Mouse (Mus musculus) lung, embryonic 15.5 days (tissue): Measurements from ENCODE around the gene Bysl. TPM values are rescaled to one million over a fixed set of nuclear protein-coding genes. Genes with fewer than 3 reads are reported as not detected.

Source experiments
- ATAC-seq: fragments of 200-750 bp; cut with Nextera tagmentation; 2 replicates; pipeline ENCODE4 v1.8.0; 2017; ENCODE audit warnings: moderate number of reproducible peaks, borderline replicate concordance; ENCODE audit not compliant: low FRiP score, low TSS enrichment; ENCODE audit errors: extremely low read depth
- H3K27ac ChIP-seq: fragments of 300-500 bp; sonication (generic); 2 replicates; pipeline ENCODE4 v1.5.1; 2015; ENCODE audit warnings: moderate library complexity, mild to moderate bottlenecking, inconsistent platforms
- H3K27me3 ChIP-seq: fragments of 300-500 bp; sonication (generic); 2 replicates; pipeline ENCODE4 v1.6.1; 2015; ENCODE audit warnings: inconsistent platforms
- H3K36me3 ChIP-seq: fragments of 300-500 bp; sonication (generic); 2 replicates; pipeline ENCODE4 v1.6.1; 2015; ENCODE audit warnings: inconsistent platforms
- H3K4me1 ChIP-seq: fragments of 300-500 bp; sonication (generic); 2 replicates; pipeline ENCODE4 v1.6.1; 2015; ENCODE audit warnings: inconsistent platforms
- H3K4me2 ChIP-seq: fragments of 300-500 bp; sonication (generic); 2 replicates; pipeline ENCODE4 v1.6.1; 2015; ENCODE audit warnings: inconsistent platforms, mild to moderate bottlenecking, moderate library complexity
- H3K4me3 ChIP-seq: fragments of 300-500 bp; sonication (generic); 2 replicates; pipeline ENCODE4 v1.5.1; 2015; ENCODE audit warnings: mild to moderate bottlenecking, inconsistent platforms
- H3K9ac ChIP-seq: fragments of 300-500 bp; sonication (generic); 2 replicates; pipeline ENCODE4 v1.6.1; 2015; ENCODE audit warnings: inconsistent platforms
- H3K9me3 ChIP-seq: fragments of 300-500 bp; sonication (generic); 2 replicates; pipeline ENCODE4 v1.6.1; 2016; ENCODE audit warnings: inconsistent platforms
- WGBS: fragments of 180-500 bp; shearing (Covaris S2); methylation state at CpG from one replicate; pipeline ENCODE4 v1.1.7; 2015; 5-methylcytosine and 5-hydroxymethylcytosine counted together
- polyA plus RNA-seq: library from polyadenylated mRNA; unstranded; fragments of >200 nt; fragmentation: Nextera tagmentation; extraction: Ambion mirVana; gene quantifications from 2 replicates; pipeline ENCODE4 v1.2.1, GENCODE M21; 2015

Bysl gene
- polyA plus RNA-seq, 1 experiment from 2014 or later: 21.9 TPM

DNA sequence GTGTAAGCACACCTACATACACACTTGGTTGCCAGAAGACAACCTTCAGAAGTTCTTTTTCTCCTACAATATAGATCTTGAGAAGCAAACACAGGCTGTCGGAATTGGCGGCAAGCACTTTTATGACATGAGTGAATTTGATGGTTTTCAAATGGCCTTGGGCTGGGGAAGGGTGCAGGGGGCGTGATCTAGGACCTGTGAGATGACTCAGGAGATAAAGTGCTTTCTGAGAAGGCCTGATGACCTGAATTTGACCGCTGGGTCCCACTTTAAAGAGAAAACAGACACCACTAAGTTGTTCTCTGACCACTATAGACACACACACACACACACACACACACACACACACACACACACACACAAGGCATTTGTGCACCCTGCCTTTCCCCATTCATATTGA lies 30.3 kb downstream of the Bysl start:
- WGBS: 82% methylated on average over 4 of the region's 4 CpGs
- ATAC-seq: no peak
- H3K9me3 ChIP-seq: no peaks in the 10 kb centered on the region

DNA sequence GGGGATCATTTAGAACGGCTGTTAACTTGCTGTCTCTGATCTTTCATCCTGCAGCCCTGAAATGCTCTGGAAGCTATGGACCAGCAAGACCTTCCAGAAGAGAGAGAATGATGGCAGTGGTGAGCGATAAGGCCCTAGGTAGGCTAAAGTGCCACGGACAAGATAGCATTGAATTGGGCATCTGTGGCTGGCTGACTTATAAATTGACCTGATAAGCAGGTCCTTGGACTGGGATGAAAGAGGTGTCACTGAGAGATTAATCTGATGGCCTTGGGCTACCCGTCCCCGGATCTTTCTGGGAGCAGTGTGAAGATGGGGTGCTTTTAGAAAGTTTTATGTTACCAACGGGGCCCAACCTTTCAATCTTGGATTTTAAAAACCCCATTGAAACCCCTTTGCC lies 32.6 kb downstream of the Bysl start:
- Histone ChIP-seq H3K27me3 (no peaks in the 10 kb centered on the region), H3K27ac (no peak overlapping the region), H3K4me1 (peaks cover 12% of the 10 kb centered on the region; the same call in 1 of the 2 replicates), H3K4me2 (no peak overlapping the region), H3K9ac (no peak overlapping the region), H3K4me3 (no peak overlapping the region), H3K9me3 (no peaks in the 10 kb centered on the region), H3K36me3 (no peaks in the 10 kb centered on the region)
- WGBS: 75% methylated on average over 6 of the region's 6 CpGs
- ATAC-seq: no peak

More for the DNA sequence above, 30.3 kb downstream of the Bysl start:
- Histone ChIP-seq H3K9ac (no peak overlapping the region), H3K4me1 (no peaks in the 10 kb centered on the region), H3K4me2 (no peak overlapping the region), H3K27me3 (no peaks in the 10 kb centered on the region), H3K4me3 (no peak overlapping the region), H3K27ac (no peak overlapping the region), H3K36me3 (no peaks in the 10 kb centered on the region)

DNA sequence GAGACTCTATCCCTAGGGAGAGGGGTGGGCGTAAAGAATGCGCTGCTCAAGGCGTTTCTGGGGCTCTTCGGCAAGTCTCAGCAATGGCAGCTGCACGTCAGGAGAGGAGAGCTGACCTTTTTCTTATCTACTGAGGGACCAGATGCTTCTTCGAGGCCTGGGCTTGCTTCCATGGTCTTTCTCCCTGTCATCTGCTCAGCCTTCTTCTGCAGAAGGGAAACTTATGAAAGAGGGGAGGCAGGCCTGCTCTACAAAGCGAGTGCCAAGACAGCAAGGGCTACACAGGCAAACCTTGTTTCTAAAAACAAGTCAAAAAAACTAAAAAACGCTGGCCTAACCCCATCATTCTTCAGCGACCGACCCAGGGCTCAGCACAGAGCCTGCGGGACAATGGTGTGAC lies 36.5 kb downstream of the Bysl start:
- 50% methylated on average over 11 of the region's 11 CpGs for WGBS
- Histone ChIP-seq H3K4me3 (no peak overlapping the region), H3K36me3 (no peaks in the 10 kb centered on the region), H3K4me1 (peaks cover 12% of the 10 kb centered on the region; the same call in 1 of the 2 replicates), H3K27me3 (no peaks in the 10 kb centered on the region), H3K4me2 (no peak overlapping the region), H3K9me3 (no peaks in the 10 kb centered on the region), H3K9ac (no peak overlapping the region), H3K27ac (peak overlapping the region; percentile 92)
- ATAC-seq: no peak

DNA sequence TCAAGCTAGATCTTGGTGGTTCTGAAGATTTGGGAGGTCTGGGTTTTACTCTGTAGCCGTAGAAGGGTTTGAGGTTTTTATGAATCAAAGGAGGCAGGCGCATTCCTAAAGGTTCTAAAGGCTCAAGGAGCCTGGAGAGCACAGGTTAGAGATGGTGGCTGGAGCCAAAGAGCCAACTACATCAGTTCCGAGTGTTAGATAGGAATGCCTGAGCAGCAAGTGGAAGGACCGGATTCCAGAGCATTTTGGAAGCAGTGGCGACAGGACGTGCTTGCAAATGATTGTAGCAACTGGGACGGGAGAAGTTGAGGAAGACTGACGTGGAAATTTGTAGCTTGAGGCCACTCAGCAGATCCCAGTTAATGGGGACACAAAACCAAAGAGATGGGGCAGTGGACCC lies 37.3 kb downstream of the Bysl start:
- WGBS: 48% methylated on average over 8 of the region's 8 CpGs
- Histone ChIP-seq H3K9ac (no peak overlapping the region), H3K9me3 (no peaks in the 10 kb centered on the region), H3K36me3 (no peaks in the 10 kb centered on the region), H3K4me1 (peaks cover 12% of the 10 kb centered on the region; the same call in 1 of the 2 replicates), H3K27ac (peak overlapping the region; percentile 92), H3K27me3 (no peaks in the 10 kb centered on the region), H3K4me3 (no peak overlapping the region), H3K4me2 (peak overlapping the region; percentile 32; the same call in 1 of the 2 replicates)
- ATAC-seq: no peak

DNA sequence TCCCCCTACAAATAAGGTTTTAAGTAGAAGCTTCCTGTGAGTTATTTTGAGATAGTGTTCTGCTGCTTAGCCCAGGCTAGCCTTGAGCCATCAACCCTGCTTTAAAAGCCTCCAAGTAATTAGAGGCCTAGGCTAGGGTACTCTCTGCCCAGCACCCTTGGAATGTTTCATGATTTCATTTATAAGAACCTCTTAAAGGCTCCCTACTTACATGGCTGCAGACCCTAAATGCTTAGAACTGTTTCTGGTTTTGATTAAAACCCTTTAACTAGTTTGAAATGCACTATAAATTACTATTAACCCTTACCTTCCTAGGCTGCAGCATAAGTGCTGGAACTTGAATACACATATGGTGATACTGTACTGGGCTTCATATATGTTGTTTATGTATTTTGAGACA lies 38.9 kb downstream of the Bysl start:
- Histone ChIP-seq H3K4me1 (peaks cover 12% of the 10 kb centered on the region; the same call in 1 of the 2 replicates), H3K9ac (no peak overlapping the region), H3K36me3 (no peaks in the 10 kb centered on the region), H3K9me3 (no peaks in the 10 kb centered on the region), H3K27me3 (no peaks in the 10 kb centered on the region), H3K27ac (no peak overlapping the region), H3K4me2 (no peak overlapping the region), H3K4me3 (no peak overlapping the region)
- ATAC-seq: no peak

DNA sequence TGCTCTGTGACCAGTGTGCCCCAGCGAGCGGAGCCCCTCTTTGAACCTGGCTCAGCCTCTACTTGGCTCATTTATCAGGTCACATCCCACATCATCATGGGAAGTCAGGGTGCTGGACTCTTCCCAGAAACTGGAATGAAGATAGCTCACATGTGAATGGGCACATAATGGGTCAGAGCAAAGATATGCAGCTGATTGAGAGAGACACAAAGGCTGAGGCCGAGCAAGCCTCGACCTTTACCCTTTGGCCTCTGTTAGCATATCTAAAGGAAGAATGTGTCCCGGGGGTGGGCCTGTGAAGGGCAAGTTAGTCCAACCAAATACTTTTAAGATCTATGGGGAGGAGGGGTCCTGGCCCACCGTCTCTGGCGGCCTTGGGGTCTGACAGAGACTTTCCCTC lies 39.7 kb downstream of the Bysl start:
- Histone ChIP-seq H3K27ac (no peak overlapping the region), H3K36me3 (no peaks in the 10 kb centered on the region), H3K4me2 (no peak overlapping the region), H3K27me3 (no peaks in the 10 kb centered on the region), H3K4me3 (no peak overlapping the region), H3K9me3 (no peaks in the 10 kb centered on the region), H3K4me1 (peaks cover 12% of the 10 kb centered on the region; the same call in 1 of the 2 replicates), H3K9ac (no peak overlapping the region)
- WGBS: 47% methylated on average over 7 of the region's 7 CpGs
- no peak for ATAC-seq

DNA sequence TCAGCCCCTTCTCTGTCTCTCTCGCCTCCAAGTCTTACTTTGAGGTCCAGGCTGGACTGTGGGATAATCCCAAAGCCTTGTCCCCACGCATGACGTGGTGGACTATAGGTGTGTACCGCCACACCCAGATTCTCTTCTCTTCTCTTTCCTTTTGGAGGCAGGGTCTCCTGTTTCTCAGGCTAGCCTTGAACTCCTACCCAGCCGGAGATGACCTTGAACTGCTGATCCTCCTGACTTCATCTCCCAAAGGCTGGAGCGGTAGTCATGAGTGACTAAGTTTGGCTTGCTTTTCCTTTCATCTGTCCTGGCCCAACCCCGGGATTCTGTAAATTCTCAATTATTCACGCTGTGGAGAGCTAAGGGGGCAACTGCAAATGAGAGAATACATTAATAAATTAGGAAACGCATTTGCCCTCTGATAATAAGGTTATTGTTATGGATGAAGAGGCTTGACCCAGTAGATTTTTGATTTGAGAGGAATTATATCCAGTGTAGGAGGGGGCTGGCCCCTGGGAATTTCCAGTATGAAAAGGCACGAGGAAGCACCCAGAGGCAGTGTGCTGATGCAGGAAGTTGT lies 42.3 kb downstream of the Bysl start:
- H3K4me1 ChIP-seq: no peaks in the 10 kb centered on the region; the same call in 1 of the 2 replicates
- no peak overlapping the region for H3K4me3 ChIP-seq
- WGBS: 88% methylated on average over 10 of the region's 10 CpGs
- H3K27me3 ChIP-seq: no peaks in the 10 kb centered on the region
- ATAC-seq: no peak
- no peak overlapping the region for H3K4me2 ChIP-seq
- no peak overlapping the region for H3K9ac ChIP-seq
- H3K9me3 ChIP-seq: no peaks in the 10 kb centered on the region
- no peak overlapping the region for H3K27ac ChIP-seq
- no peaks in the 10 kb centered on the region for H3K36me3 ChIP-seq

DNA sequence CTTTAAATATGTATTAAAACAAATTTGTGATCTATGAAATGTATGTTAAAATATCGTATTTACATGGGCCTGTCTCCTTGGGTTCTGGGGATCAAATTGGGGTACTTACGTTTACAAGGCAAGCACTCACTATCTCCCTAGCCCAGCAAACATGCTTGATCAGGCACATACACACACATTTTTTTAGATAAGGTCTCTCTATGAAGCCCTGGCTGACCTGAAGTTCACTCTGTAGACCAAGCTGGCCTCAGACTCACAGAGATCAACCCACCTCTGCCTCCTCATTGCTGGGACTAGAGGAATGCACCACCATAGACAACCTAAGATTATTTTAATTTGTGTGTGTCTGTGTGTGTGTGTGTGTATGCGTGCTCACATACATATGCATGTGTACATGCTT lies 42.9 kb downstream of the Bysl start:
- Histone ChIP-seq H3K36me3 (no peaks in the 10 kb centered on the region), H3K4me1 (no peaks in the 10 kb centered on the region; the same call in 1 of the 2 replicates), H3K4me3 (no peak overlapping the region), H3K27ac (no peak overlapping the region), H3K27me3 (no peaks in the 10 kb centered on the region), H3K9me3 (no peaks in the 10 kb centered on the region), H3K9ac (no peak overlapping the region), H3K4me2 (no peak overlapping the region)
- WGBS: 92% methylated on average over 3 of the region's 3 CpGs
- ATAC-seq: no peak

DNA sequence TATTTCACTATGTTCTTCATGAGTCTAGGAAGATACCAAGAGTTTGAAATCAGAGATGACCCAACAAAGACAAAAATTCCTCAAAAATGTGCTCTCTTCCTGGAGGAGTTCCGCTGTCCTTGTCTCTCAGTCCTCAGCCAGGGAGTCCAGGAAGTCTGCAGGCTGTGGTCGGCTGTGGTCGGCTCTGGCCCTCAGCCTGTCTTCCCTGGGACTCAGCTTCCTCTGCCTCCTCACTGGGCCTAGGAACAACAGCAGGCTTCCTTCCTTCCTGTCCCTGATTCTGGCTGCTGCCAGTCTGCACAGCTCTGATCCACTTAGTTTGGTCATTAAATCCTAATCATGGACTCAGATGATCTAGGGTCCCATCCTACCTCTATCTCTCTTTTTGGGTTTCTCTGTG lies 44.0 kb downstream of the Bysl start:
- H3K27me3 ChIP-seq: no peaks in the 10 kb centered on the region
- H3K9ac ChIP-seq: no peak overlapping the region
- H3K4me1 ChIP-seq: no peaks in the 10 kb centered on the region
- H3K27ac ChIP-seq: peak overlapping the region; percentile 70
- ATAC-seq: peak; percentile 66
- 57% methylated on average over 3 of the region's 3 CpGs for WGBS
- no peak overlapping the region for H3K4me2 ChIP-seq
- H3K36me3 ChIP-seq: no peaks in the 10 kb centered on the region
- no peak overlapping the region for H3K4me3 ChIP-seq
- no peaks in the 10 kb centered on the region for H3K9me3 ChIP-seq

DNA sequence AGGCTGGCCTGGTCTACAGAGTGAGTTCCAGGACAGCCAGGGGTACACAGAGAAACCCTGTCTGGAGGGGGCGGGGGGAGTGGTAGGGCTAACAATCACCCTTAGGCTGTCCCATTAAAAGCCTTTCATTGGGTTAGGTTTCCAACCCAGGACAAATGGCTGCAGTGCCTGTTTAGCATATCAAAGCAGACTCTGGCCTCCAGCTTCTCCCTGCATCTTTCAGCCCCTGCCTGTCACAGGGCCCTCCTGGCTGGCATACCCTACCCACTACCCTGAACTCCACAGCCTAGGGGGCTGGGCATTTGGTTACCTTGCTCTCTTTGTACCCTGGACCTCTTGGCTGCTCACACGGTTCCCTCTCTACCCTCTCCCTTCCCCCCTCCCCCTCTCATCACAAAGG lies 45.2 kb downstream of the Bysl start:
- Histone ChIP-seq H3K27ac (no peak overlapping the region), H3K36me3 (no peaks in the 10 kb centered on the region), H3K9ac (no peak overlapping the region), H3K9me3 (no peaks in the 10 kb centered on the region), H3K4me1 (no peaks in the 10 kb centered on the region), H3K4me2 (no peak overlapping the region), H3K4me3 (no peak overlapping the region), H3K27me3 (no peaks in the 10 kb centered on the region)
- ATAC-seq: no peak; the same call in 1 of the 2 replicates
- WGBS: 36% methylated on average over 2 of the region's 2 CpGs

DNA sequence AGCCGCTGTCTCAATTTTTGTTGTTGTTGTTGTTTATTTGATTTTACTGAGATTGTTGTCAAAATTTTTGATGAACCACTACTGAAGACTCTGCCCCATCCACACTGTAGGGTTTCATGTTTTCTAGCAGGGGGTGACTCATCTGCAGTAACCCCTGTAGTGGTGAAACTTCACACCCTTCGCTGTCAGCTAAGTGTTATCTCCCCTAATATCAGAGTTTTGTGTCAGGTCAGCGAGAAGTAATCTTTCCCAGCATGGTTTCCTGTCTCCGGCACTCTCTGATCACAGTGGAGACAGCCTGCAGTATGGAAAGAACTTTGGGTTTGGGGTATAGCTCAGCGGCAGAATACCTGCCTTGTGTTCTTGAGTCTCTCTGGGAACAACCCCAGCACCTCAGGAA lies 46.7 kb downstream of the Bysl start:
- WGBS: 64% methylated on average over 5 of the region's 5 CpGs
- Histone ChIP-seq H3K4me1 (peaks cover 5% of the 10 kb centered on the region), H3K36me3 (no peaks in the 10 kb centered on the region), H3K4me3 (no peak overlapping the region), H3K9me3 (no peaks in the 10 kb centered on the region), H3K4me2 (no peak overlapping the region), H3K27me3 (no peaks in the 10 kb centered on the region), H3K9ac (no peak overlapping the region), H3K27ac (no peak overlapping the region)
- no peak for ATAC-seq

DNA sequence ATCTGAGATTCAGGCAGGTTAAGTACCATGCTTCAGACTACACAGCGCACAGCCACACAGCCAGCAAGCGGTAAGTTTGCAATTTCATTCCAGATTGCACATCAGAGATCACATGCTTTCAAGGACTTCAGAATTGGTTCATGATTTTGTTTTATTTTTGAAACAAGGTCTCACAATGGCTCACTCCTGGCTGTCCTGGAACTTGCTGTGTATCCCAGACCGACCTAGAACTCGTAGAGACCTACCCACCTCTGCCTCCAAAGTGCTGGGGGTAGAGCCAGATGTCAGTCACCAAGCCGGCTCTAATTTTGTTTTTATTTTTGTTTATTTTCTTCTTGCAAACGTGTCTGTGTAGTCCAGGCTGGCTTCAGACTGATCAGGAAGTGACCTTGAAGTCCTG lies 48.4 kb downstream of the Bysl start:
- Histone ChIP-seq H3K36me3 (no peaks in the 10 kb centered on the region), H3K4me3 (no peak overlapping the region), H3K27ac (no peak overlapping the region), H3K4me1 (peaks cover 7% of the 10 kb centered on the region), H3K9ac (no peak overlapping the region), H3K27me3 (no peaks in the 10 kb centered on the region), H3K4me2 (no peak overlapping the region), H3K9me3 (no peaks in the 10 kb centered on the region)
- no peak for ATAC-seq
- WGBS: 71% methylated on average over 6 of the region's 6 CpGs

DNA sequence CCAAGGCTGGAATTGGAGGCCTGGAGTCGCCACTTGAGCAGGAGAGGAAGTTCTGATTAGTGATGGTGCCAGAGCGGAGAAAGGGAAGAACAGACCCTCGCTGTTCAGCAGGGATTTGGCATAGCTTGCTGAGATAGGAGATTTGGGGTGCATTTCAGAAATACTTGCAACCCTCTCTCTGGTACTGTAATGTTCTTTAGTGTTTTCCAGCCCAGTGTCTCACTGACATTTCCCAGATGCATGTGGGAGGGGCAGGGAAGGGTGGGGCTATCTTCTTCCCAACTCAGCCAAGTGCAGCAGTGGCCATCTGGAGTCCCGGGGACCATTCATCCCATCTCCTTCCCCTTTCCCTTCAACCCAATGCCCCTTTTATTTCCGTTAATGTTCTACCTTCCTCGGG lies 51.6 kb downstream of the Bysl start:
- peaks cover 12% of the 10 kb centered on the region for H3K4me1 ChIP-seq
- H3K4me3 ChIP-seq: no peak overlapping the region
- H3K27me3 ChIP-seq: no peaks in the 10 kb centered on the region
- no peak overlapping the region for H3K9ac ChIP-seq
- no peaks in the 10 kb centered on the region for H3K36me3 ChIP-seq
- 58% methylated on average over 6 of the region's 6 CpGs for WGBS
- H3K9me3 ChIP-seq: no peaks in the 10 kb centered on the region
- no peak for ATAC-seq
- H3K4me2 ChIP-seq: no peak overlapping the region
- no peak overlapping the region for H3K27ac ChIP-seq
